Mouse (Mus musculus) C2C12 (cell line): ENCODE measurements around the gene Zfp638.

ENCODE experiments used
- CEBPB ChIP-seq: IDR thresholded peaks from one replicate; pipeline ENCODE4 v1.6.1; 2011; ENCODE audit warnings: low read depth, mild to moderate bottlenecking, control low read depth, moderate library complexity
- CTCF ChIP-seq: IDR thresholded peaks from one replicate; pipeline ENCODE4 v1.5.1; 2011; ENCODE audit not compliant: control insufficient read depth, insufficient read depth, insufficient read length
- MAX ChIP-seq: IDR thresholded peaks from one replicate; pipeline ENCODE4 v1.6.1; 2011; ENCODE audit warnings: mild to moderate bottlenecking, control low read depth
- MYOG ChIP-seq: IDR thresholded peaks from one replicate; pipeline ENCODE4 v1.6.1; 2011; ENCODE audit not compliant: control insufficient read depth, insufficient read length; ENCODE audit errors: extremely low read depth

- no peak for TF ChIP-seq MYOG
- TF ChIP-seq CTCF = no peak
- TF ChIP-seq CEBPB = no peak
- TF ChIP-seq MAX = no peak
Measured at GRCm38 (mm10) chr6:83863538-83863937, 3.4 kb upstream of the Zfp638 start.
